Mouse (Mus musculus) neural tube, embryonic 15.5 days (tissue): Measurements from ENCODE around the gene Fbxo47. TPM values are rescaled to one million over a fixed set of nuclear protein-coding genes. Genes with fewer than 3 reads are reported as not detected.
A peak's percentile ranks its signal among the peaks of the same experiment; 100 is the strongest.

ENCODE experiments used
- ATAC-seq: fragments of 200-750 bp; cut with Nextera tagmentation; 2 replicates; pipeline ENCODE4 v1.8.0; 2017; ENCODE audit warnings: mild to moderate bottlenecking, moderate TSS enrichment, moderate library complexity; ENCODE audit not compliant: low FRiP score
- H3K27ac ChIP-seq: fragments of 300-500 bp; sonication (generic); replicated peaks from 2 replicates; pipeline ENCODE4 v1.5.1; 2015; ENCODE audit warnings: mild to moderate bottlenecking, inconsistent platforms
- H3K27me3 ChIP-seq: fragments of 300-500 bp; sonication (generic); replicated peaks from 2 replicates; pipeline ENCODE4 v1.6.1; 2015; ENCODE audit warnings: inconsistent platforms
- H3K36me3 ChIP-seq: fragments of 300-500 bp; sonication (generic); 2 replicates; pipeline ENCODE4 v1.6.1; 2015; ENCODE audit warnings: inconsistent platforms
- H3K4me1 ChIP-seq: fragments of 300-500 bp; sonication (generic); 2 replicates; pipeline ENCODE4 v1.6.1; 2015; ENCODE audit warnings: inconsistent platforms
- H3K4me2 ChIP-seq: fragments of 300-500 bp; sonication (generic); 2 replicates; pipeline ENCODE4 v1.6.1; 2015; ENCODE audit warnings: inconsistent platforms, mild to moderate bottlenecking, moderate library complexity
- H3K4me3 ChIP-seq: fragments of 300-500 bp; sonication (generic); replicated peaks from 2 replicates; pipeline ENCODE4 v1.5.1; 2015; ENCODE audit warnings: mild to moderate bottlenecking, inconsistent platforms
- H3K9ac ChIP-seq: fragments of 300-500 bp; sonication (generic); replicated peaks from 2 replicates; pipeline ENCODE4 v1.6.1; 2015; ENCODE audit warnings: mild to moderate bottlenecking, inconsistent platforms
- H3K9me3 ChIP-seq: fragments of 300-500 bp; sonication (generic); replicated peaks from 2 replicates; pipeline ENCODE4 v1.6.1; 2016; ENCODE audit warnings: inconsistent platforms
- WGBS: fragments of 180-500 bp; shearing (Covaris S2); methylation state at CpG from one replicate; pipeline ENCODE4 v1.1.7; 2015; ENCODE audit warnings: mixed read lengths; 5-methylcytosine and 5-hydroxymethylcytosine counted together
- polyA plus RNA-seq: library from polyadenylated mRNA; unstranded; fragments of >200 nt; fragmentation: Nextera tagmentation; extraction: Ambion mirVana; gene quantifications from 2 replicates; pipeline ENCODE4 v1.2.1, GENCODE M21; 2015

Fbxo47 gene
- polyA plus RNA-seq, 1 experiment from 2014 or later: 0.49 TPM

- no peaks in the 10 kb centered on the region for H3K27me3 ChIP-seq
- H3K4me1 ChIP-seq: peaks cover 15% of the 10 kb centered on the region
- ATAC-seq: no peak
- H3K4me3 ChIP-seq: no peak overlapping the region
- no peak overlapping the region for H3K4me2 ChIP-seq
- H3K36me3 ChIP-seq: peaks cover 55% of the 10 kb centered on the region
- H3K27ac ChIP-seq: no peak overlapping the region
- 76% methylated on average over 7 of the region's 7 CpGs for WGBS
- H3K9ac ChIP-seq: no peak overlapping the region
- H3K9me3 ChIP-seq: no peaks in the 10 kb centered on the region
These were observed 57.5 kb downstream of the Fbxo47 start for GRCm38 (mm10) chr11:97826414-97826813.

GRCm38 (mm10) chr11:97825971-97826370, 58.0 kb downstream of the Fbxo47 start:
- H3K4me3 ChIP-seq: no peak overlapping the region
- H3K27me3 ChIP-seq: no peaks in the 10 kb centered on the region
- H3K9me3 ChIP-seq: no peaks in the 10 kb centered on the region
- peaks cover 58% of the 10 kb centered on the region for H3K36me3 ChIP-seq
- no peak overlapping the region for H3K27ac ChIP-seq
- 88% methylated on average over 9 of the region's 9 CpGs for WGBS
- peaks cover 19% of the 10 kb centered on the region for H3K4me1 ChIP-seq
- H3K9ac ChIP-seq: no peak overlapping the region
- H3K4me2 ChIP-seq: no peak overlapping the region
- ATAC-seq: no peak

GRCm38 (mm10) chr11:97825295-97825694, 58.7 kb downstream of the Fbxo47 start:
- no peaks in the 10 kb centered on the region for H3K9me3 ChIP-seq
- H3K4me2 ChIP-seq: no peak overlapping the region
- H3K27ac ChIP-seq: peak overlapping the region; percentile 24
- no peak overlapping the region for H3K9ac ChIP-seq
- no peak overlapping the region for H3K4me3 ChIP-seq
- H3K36me3 ChIP-seq: peaks cover 60% of the 10 kb centered on the region
- no peak for ATAC-seq
- peaks cover 24% of the 10 kb centered on the region for H3K4me1 ChIP-seq
- H3K27me3 ChIP-seq: no peaks in the 10 kb centered on the region
- 85% methylated on average over 10 of the region's 10 CpGs for WGBS

DNA sequence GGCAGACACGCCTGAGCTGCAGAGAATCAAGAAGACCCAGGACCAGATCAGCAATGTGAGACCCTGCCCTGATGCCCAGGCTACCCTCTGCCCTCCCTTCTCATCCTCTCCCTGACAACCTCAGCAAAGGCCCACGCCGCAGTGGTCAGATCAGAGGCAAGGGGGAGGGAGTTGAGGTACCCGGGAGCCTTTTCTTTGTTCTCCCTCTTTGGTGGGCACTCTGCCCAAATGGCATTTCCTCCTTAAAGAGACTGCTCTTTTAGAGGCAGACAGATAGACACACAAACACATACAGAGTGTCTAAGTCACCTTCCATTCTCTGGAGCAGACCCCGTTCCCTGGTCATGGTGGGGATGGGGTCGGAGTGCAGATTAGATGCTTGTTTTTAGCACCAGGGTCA, 59.1 kb downstream of the Fbxo47 start:
- no peaks in the 10 kb centered on the region for H3K9me3 ChIP-seq
- H3K4me1 ChIP-seq: peaks cover 26% of the 10 kb centered on the region
- 0 out of 2 replicates have a peak, but pooled peaks have one; percentile 59 for ATAC-seq
- no peaks in the 10 kb centered on the region for H3K27me3 ChIP-seq
- H3K36me3 ChIP-seq: peaks cover 59% of the 10 kb centered on the region
- 75% methylated on average over 6 of the region's 6 CpGs for WGBS
- no peak overlapping the region for H3K4me2 ChIP-seq
- peak overlapping the region; percentile 24; the same call in 1 of the 2 replicates for H3K27ac ChIP-seq
- H3K9ac ChIP-seq: no peak overlapping the region
- H3K4me3 ChIP-seq: no peak overlapping the region

- Histone ChIP-seq H3K4me2 (no peak overlapping the region), H3K27ac (no peak overlapping the region), H3K36me3 (peaks cover 59% of the 10 kb centered on the region), H3K9ac (no peak overlapping the region), H3K27me3 (no peaks in the 10 kb centered on the region), H3K4me1 (peaks cover 32% of the 10 kb centered on the region), H3K9me3 (no peaks in the 10 kb centered on the region), H3K4me3 (no peak overlapping the region)
- WGBS: 93% methylated on average over 11 of the region's 11 CpGs
- ATAC-seq: no peak
These were observed 59.8 kb downstream of the Fbxo47 start for GRCm38 (mm10) chr11:97824168-97824567.

GRCm38 (mm10) chr11:97822840-97823603, 60.9 kb downstream of the Fbxo47 start:
- no peak overlapping the region for H3K9ac ChIP-seq
- peaks cover 42% of the 10 kb centered on the region for H3K4me1 ChIP-seq
- no peak overlapping the region for H3K27ac ChIP-seq
- peaks cover 59% of the 10 kb centered on the region for H3K36me3 ChIP-seq
- H3K4me3 ChIP-seq: no peak overlapping the region
- ATAC-seq: no peak
- H3K27me3 ChIP-seq: no peaks in the 10 kb centered on the region
- H3K4me2 ChIP-seq: no peak overlapping the region
- no peaks in the 10 kb centered on the region for H3K9me3 ChIP-seq
- WGBS: 79% methylated on average over 20 of the region's 20 CpGs

- Histone ChIP-seq H3K27ac (no peak overlapping the region), H3K4me3 (no peak overlapping the region), H3K4me2 (no peak overlapping the region), H3K36me3 (peaks cover 49% of the 10 kb centered on the region), H3K9ac (no peak overlapping the region), H3K4me1 (peaks cover 52% of the 10 kb centered on the region), H3K27me3 (no peaks in the 10 kb centered on the region), H3K9me3 (no peaks in the 10 kb centered on the region)
- WGBS: 95% methylated on average over 8 of the region's 8 CpGs
- ATAC-seq: no peak
These were observed 62.4 kb downstream of the Fbxo47 start for GRCm38 (mm10) chr11:97821401-97822064.

- peak overlapping the region; percentile 18; the same call in 1 of the 2 replicates for H3K27ac ChIP-seq
- H3K4me1 ChIP-seq: peaks cover 51% of the 10 kb centered on the region
- H3K36me3 ChIP-seq: peaks cover 49% of the 10 kb centered on the region
- no peaks in the 10 kb centered on the region for H3K27me3 ChIP-seq
- no peak overlapping the region for H3K4me3 ChIP-seq
- no peak overlapping the region for H3K9ac ChIP-seq
- ATAC-seq: no peak
- H3K9me3 ChIP-seq: no peaks in the 10 kb centered on the region
- no peak overlapping the region for H3K4me2 ChIP-seq
- WGBS: 60% methylated on average over 4 of the region's 4 CpGs
These were observed 63.1 kb downstream of the Fbxo47 start for GRCm38 (mm10) chr11:97820840-97821239.

GRCm38 (mm10) chr11:97819923-97820322, 64.0 kb downstream of the Fbxo47 start:
- WGBS: 66% methylated on average over 5 of the region's 5 CpGs
- H3K9me3 ChIP-seq: no peaks in the 10 kb centered on the region
- peaks cover 52% of the 10 kb centered on the region for H3K36me3 ChIP-seq
- no peak for ATAC-seq
- H3K9ac ChIP-seq: no peak overlapping the region
- no peak overlapping the region for H3K4me2 ChIP-seq
- no peak overlapping the region; the same call in 1 of the 2 replicates for H3K27ac ChIP-seq
- H3K27me3 ChIP-seq: no peaks in the 10 kb centered on the region
- H3K4me1 ChIP-seq: peaks cover 57% of the 10 kb centered on the region
- no peak overlapping the region for H3K4me3 ChIP-seq

DNA sequence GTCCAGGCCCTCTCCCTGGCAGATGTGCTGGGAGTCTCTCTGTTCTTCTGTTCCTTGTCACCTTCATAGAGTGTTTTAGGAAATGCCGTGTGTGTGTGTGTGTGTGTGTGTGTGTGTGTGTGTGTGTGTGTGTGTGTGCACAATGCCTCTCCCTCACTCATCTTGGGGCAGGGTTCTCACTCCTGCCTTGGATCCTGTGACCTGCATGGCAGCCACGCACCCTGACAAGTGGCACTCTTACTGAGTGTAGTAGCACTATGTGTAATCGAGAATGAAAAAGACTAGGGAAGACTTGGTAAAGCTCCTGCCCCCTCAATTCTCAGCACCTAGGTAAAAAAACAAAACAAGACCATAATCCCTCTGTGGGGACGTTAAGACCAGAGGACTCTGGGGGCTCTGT, 64.9 kb downstream of the Fbxo47 start:
- 55% methylated on average over 4 of the region's 4 CpGs for WGBS
- H3K9ac ChIP-seq: no peak overlapping the region
- H3K9me3 ChIP-seq: no peaks in the 10 kb centered on the region
- no peak overlapping the region for H3K4me3 ChIP-seq
- H3K36me3 ChIP-seq: peaks cover 54% of the 10 kb centered on the region
- no peaks in the 10 kb centered on the region for H3K27me3 ChIP-seq
- H3K4me1 ChIP-seq: peaks cover 53% of the 10 kb centered on the region
- H3K27ac ChIP-seq: peak overlapping the region; percentile 61
- no peak for ATAC-seq
- no peak overlapping the region for H3K4me2 ChIP-seq

DNA sequence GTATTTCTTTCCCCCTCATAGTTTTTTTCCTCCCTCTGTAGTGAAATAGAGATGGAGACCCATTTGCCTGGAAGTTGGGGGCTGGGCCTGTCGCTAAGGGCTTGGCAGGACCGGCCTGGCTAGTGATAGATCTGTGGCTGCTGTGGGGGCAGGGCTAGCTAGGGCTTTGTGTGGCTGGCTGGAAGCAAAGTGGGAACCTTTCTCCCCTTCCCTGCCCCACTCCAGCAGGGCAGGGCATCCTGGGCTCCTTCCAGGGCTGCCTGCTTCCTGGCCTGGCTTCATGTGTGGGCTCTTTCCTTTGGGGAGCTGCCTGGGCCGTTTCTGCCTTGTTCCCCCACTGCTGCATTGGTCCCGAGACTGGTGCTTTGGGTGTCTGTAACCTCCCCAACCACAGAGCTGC, 65.4 kb downstream of the Fbxo47 start:
- peaks cover 52% of the 10 kb centered on the region for H3K36me3 ChIP-seq

DNA sequence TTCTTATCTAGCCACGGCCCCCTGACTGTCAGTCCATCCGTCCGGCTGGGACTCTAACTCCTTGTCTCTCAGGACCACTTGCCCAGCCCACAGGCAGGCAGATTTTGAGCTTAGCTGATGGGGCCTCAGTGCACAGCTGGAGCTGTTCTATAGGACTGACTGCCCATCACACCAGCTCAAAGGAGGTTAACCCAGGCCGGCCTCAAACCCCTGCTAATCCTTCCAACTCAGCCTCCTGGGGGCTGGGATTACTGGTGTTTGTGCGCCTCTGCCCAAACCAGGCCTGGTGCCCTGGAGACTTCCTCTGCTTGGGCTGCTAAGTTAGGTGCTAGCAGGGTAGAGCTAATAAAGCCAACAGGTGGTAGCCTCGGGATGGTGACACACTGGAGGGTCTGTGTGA, 66.0 kb downstream of the Fbxo47 start:
- Histone ChIP-seq H3K4me1 (peaks cover 61% of the 10 kb centered on the region), H3K4me2 (no peak overlapping the region), H3K4me3 (no peak overlapping the region), H3K27ac (peak overlapping the region; percentile 61), H3K9ac (no peak overlapping the region), H3K9me3 (no peaks in the 10 kb centered on the region), H3K27me3 (no peaks in the 10 kb centered on the region), H3K36me3 (peaks cover 52% of the 10 kb centered on the region)
- WGBS: 54% methylated on average over 6 of the region's 6 CpGs
- no peak for ATAC-seq

More for the DNA sequence above, 65.4 kb downstream of the Fbxo47 start:
- Histone ChIP-seq H3K4me1 (peaks cover 58% of the 10 kb centered on the region), H3K27ac (peak overlapping the region; percentile 61), H3K4me3 (no peak overlapping the region), H3K27me3 (no peaks in the 10 kb centered on the region), H3K9ac (no peak overlapping the region), H3K4me2 (no peak overlapping the region), H3K9me3 (no peaks in the 10 kb centered on the region)
- 4% methylated on average over 4 of the region's 4 CpGs for WGBS
- ATAC-seq: peak; percentile 77
